Mouse (Mus musculus): ENCODE data around the gene Plcxd2.

Gene Plcxd2

GRCm38 (mm10) chr16:45986236-45986635 is 23.8 kb downstream of the Plcxd2 start:
- no peak for DNase-seq (ENCODE audit: low read depth, low spot score)

- peak; percentile 9 for DNase-seq (ENCODE audit: low read depth, low spot score)
Observed at GRCm38 (mm10) chr16:45984610-45985606, 25.1 kb downstream of the Plcxd2 start.

GRCm38 (mm10) chr16:45976251-45976650 is 33.8 kb downstream of the Plcxd2 start:
- no peak for DNase-seq (ENCODE audit: low read depth, low spot score)

- DNase-seq (ENCODE audit: low read depth, low spot score): no peak
Observed at GRCm38 (mm10) chr16:45973959-45974686, 35.9 kb downstream of the Plcxd2 start.

DNA sequence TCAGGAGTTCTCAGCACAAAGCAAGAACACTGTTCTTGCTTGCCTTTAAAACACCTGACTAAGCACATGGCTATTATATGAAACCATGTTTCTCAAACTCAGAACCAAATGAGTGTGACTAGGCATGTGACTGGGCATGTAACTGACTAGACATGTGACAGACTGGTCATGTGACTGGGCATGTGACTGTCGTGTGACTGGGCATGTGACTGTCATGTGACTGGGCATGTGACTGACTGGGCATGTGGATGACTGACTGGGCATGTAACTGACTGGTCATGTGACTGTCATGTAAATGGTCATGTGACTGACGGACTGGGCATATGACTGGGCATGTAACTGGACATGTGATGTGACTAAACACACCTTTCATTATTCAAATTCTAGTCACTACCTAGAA is 39.8 kb downstream of the Plcxd2 start:
- DNase-seq (ENCODE audit: low read depth, low spot score): peak; percentile 17

DNA sequence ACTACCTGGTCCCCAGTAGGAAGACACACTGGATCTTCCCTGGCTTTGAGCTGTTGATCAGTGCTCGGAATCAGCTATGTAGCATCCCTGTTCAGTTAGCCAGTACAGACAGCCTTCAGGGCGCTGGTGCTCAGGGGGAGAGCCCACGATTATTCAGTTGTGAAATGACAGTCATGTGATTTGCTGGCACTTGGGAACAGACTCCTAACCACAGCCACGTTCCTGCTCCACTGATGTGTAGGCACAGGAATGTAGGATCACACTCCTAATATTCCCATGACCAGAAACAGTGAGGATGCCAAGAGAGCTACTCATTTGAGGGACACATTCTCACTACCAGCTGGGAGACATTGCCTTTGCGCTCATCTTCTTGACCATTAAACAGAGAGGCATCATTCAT is 41.3 kb downstream of the Plcxd2 start:
- DNase-seq (ENCODE audit: low read depth, low spot score): no peak

- peak; percentile 83 for DNase-seq (ENCODE audit: low read depth, low spot score)
Observed at GRCm38 (mm10) chr16:45967471-45967870, 42.5 kb downstream of the Plcxd2 start.

- no peak for DNase-seq (ENCODE audit: low read depth, low spot score)
Observed at GRCm38 (mm10) chr16:45966604-45967003, 43.4 kb downstream of the Plcxd2 start.

- DNase-seq (ENCODE audit: low read depth, low spot score): no peak
Observed at GRCm38 (mm10) chr16:45964777-45965176, 45.2 kb downstream of the Plcxd2 start.

- DNase-seq (ENCODE audit: low read depth, low spot score): no peak
Observed at GRCm38 (mm10) chr16:45963837-45964236, 46.2 kb downstream of the Plcxd2 start.

GRCm38 (mm10) chr16:45963088-45963487 is 46.9 kb downstream of the Plcxd2 start:
- no peak for DNase-seq (ENCODE audit: low read depth, low spot score)

DNA sequence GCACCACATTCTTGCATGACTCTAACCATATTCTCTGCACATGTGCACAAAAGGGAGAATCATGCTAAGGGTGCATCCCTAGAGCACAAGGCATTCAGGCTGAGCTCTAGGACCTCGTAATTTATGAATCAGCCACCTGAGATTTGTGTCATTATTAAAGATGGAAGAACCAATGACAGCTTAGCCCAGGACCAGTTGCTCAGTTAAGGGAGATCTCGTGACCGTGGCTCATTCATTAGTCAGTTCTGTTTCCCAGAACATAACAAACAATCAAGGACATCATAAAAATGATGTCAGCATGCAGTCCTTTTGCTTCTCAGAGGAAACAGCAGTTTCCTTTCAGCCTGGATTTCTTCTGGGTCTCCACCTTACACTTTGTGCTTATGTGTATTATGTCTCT is 49.0 kb downstream of the Plcxd2 start:
- no peak for DNase-seq (ENCODE audit: low read depth, low spot score)

GRCm38 (mm10) chr16:45956390-45956950 is 53.5 kb downstream of the Plcxd2 start:
- no peak for DNase-seq (ENCODE audit: low read depth, low spot score)

- no peak for DNase-seq (ENCODE audit: low read depth, low spot score)
Observed at GRCm38 (mm10) chr16:45953394-45953793, 56.6 kb downstream of the Plcxd2 start, which contains the start of gene Phldb2. TSS of gene Phldb2 (minus strand) at chr16:45953598.

DNA sequence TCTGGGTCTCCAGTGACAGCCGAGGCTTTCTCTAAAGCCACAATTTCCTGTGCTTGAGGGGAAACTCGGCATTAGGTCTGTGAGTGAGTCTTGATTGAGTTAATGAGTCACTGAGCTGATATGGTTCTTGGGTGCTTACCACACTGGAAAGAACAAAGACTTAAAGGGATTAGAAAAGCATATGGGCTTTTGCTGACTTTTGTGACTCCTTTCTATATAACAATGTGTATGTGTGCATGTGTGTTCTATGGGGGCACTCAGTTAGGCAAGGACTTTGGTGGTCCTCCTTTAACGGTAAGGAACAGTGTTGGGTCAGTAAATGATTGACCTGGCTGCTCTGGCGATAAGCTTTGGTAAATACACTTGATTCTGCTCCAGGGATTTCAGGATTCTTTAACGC is 57.5 kb downstream of the Plcxd2 start:
- DNase-seq (ENCODE audit: low read depth, low spot score): no peak

DNA sequence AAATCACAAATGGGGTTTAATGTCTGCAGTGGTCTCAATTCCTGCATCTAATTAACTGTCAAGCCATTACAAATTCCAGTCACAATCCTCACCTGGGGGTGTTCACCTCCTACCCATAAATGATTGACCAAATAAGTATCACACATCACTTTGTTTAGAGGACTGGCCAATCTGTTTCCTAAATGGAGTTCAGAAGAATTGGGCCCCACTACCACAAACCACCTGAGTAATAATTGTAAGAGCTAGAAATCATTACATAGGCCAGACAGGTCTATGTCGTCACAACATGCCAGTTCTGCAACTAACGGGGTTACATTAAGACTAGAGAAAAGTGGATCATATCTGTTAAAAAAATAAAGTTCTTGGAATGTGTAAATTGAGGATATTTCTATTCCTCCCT is 58.0 kb downstream of the Plcxd2 start:
- DNase-seq (ENCODE audit: low read depth, low spot score): no peak

DNA sequence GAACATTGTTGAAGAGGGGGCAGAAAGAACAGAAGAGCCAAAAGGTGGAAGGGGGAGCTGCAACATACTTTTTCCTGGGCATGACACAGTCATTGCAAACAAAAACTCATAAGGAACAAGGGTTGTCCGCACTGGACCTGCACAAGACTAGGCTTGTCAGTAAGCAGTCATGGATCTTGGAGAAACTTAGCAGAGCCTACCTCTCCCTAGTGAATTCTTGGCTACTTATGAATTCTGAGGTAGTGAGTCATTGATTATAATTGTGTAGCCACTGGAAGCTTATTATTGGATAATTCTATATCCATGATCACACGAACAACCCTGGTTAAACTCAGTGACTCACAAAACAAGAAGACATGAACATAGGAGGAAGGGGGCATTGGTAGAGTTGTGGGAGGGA is 63.7 kb downstream of the Plcxd2 start:
- DNase-seq (ENCODE audit: low read depth, low spot score): no peak

DNA sequence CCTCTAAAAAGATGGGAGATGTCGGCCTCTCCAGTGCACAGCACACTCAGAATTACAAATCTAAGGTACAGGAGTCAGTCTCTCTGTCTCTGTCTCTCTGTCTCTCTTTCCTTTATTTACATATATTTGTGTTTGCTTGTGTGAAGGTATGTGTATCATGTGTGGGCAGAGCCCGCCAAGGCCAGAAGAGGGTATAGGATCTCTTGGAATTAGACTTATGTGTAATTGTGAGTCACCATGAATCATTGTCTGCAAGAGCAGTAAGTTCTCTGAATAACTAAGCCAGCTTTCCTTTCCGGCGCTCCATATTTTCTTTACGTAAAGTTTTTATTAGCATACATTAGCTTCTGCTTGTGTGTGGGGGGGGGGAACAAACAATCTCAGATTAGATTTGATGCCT is 64.4 kb downstream of the Plcxd2 start:
- DNase-seq (ENCODE audit: low read depth, low spot score): no peak

GRCm38 (mm10) chr16:45945174-45945631 is 64.8 kb downstream of the Plcxd2 start:
- DNase-seq (ENCODE audit: low read depth, low spot score): no peak

DNA sequence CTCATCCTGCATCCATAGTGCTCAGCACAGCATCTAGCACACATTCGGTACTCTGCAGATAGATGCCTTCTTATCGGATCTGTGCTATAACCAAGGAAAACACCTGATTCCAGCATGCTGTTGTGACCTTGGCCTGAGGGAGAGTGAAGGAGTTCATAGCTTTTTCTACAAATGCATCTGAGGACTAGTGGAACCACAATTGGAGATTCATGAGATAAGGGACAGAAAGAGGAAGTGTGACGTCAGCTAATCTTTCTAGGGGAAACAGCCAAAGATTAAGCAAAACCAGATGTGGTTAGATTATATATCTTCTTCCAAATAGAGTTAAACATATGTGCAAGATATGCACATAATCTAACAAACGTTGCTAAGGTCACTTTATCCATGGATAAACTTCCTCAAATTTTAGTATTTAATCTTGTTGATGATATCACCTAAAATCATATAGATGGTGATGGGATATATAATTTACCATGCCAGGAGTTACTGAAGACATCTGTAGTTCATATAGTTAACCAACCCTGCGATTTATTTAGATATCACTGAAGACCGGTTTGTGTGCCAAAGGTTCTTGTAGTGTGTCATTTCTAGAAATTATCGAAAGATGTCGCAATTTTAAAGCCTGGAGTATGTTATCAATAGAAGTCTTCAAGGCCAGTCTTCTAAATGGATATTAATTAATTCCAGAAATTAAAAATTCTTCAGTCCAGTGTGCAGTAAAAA is 67.7 kb downstream of the Plcxd2 start:
- no peak for DNase-seq (ENCODE audit: low read depth, low spot score)

DNA sequence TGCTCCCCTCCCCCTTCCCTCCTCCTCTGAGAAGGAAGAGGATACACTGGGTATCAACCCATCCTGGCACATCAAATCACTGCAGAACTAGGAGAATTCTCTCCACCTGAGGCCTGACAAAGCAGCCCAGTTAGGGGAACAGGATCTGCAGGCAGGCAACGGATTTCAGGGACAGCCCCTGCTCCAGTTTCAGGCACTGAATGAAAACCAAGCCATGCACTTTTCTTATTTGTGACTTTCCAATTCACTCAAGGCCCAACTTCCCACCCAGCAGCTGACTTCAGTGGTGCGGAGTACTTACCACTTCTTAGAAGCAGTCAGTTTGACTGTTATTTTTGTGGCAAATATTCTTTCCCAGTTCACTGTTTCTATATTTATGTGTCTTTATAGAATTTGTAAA is 69.3 kb downstream of the Plcxd2 start:
- DNase-seq (ENCODE audit: low read depth, low spot score): no peak
